Mouse (Mus musculus) ES-Bruce4 (cell line): ENCODE measurements around the gene Fbxo40.

Source experiments
- CTCF ChIP-seq: IDR thresholded peaks from one replicate; pipeline ENCODE4 v1.8.1; 2011; ENCODE audit warnings: low read depth, low read length
- EP300 ChIP-seq: IDR thresholded peaks from 2 replicates; pipeline ENCODE4 v1.6.1; 2011; ENCODE audit warnings: low read depth, low read length; ENCODE audit not compliant: insufficient read depth
- POLR2A ChIP-seq: IDR thresholded peaks from one replicate; pipeline ENCODE4 v1.8.1; 2011; ENCODE audit warnings: low read length; ENCODE audit not compliant: insufficient read depth

DNA sequence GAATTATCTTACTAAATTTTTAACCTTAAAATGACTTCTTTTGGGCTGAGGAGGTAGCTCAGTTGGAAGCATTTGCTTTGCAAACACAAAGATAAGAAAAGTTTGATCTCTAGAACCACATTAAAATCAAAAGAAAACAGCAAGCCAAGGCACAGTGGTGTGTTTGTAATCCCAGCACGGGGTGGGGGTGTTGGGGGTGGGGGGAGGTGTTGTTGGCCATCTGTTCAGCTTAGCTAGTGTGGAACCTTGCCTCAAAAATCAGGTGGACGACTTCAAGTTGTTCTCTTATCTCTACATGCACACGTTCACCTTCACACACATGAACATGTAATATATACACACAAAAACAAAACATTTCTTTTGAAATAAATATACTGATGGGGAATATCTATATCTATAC lies 41.7 kb upstream of the Fbxo40 start:
- TF ChIP-seq EP300 (no peak), CTCF (no peak), POLR2A (no peak)
